Mouse (Mus musculus) spleen, postnatal 36 days (tissue): Measurements from ENCODE around the gene Ttll13.

Source experiments
- DNase-seq, 2 experiments: peaks; one replicate each; pipeline ENCODE4 v3.0.0; 2022; ENCODE audit warnings: low spot score in 2 of 2, mixed read lengths in 1 of 2

Gene Ttll13

GRCm38 (mm10) chr7:80246148-80246721 is at the start of gene Ttll13:
TSS of gene Ttll13 (plus strand) at chr7:80246376.
- peak; percentile 97 for DNase-seq

GRCm38 (mm10) chr7:80197371-80197770 is 48.8 kb upstream of the Ttll13 start:
- DNase-seq, result peak; percentile 81 to 83

GRCm38 (mm10) chr7:80197941-80198778 is 48.0 kb upstream of the Ttll13 start:
- peak; percentile 84 to 86 for DNase-seq

GRCm38 (mm10) chr7:80198863-80199262 is 47.3 kb upstream of the Ttll13 start:
- peak in 1 of 2 experiments; percentile 26 for DNase-seq

- DNase-seq, result peak in 1 of 2 experiments; percentile 19
Measured at GRCm38 (mm10) chr7:80199286-80199685, 46.9 kb upstream of the Ttll13 start.

- DNase-seq, result no peak
Measured at GRCm38 (mm10) chr7:80199851-80200587, 46.2 kb upstream of the Ttll13 start.

- DNase-seq, result no peak
Measured at GRCm38 (mm10) chr7:80200588-80200945, 45.6 kb upstream of the Ttll13 start.

- DNase-seq, result peak; percentile 68 to 75
Measured at GRCm38 (mm10) chr7:80200963-80201539, 45.1 kb upstream of the Ttll13 start.

GRCm38 (mm10) chr7:80201888-80202540 is 44.2 kb upstream of the Ttll13 start:
- peak in 1 of 2 experiments; percentile 32 for DNase-seq

GRCm38 (mm10) chr7:80202961-80203360 is 43.2 kb upstream of the Ttll13 start:
- peak in 1 of 2 experiments; percentile 19 for DNase-seq

- DNase-seq, result peak; percentile 88 to 89
Measured at GRCm38 (mm10) chr7:80203638-80204096, 42.5 kb upstream of the Ttll13 start.

GRCm38 (mm10) chr7:80204362-80204761 is 41.8 kb upstream of the Ttll13 start:
- peak; percentile 67 to 68 for DNase-seq

GRCm38 (mm10) chr7:80204961-80205360 is 41.2 kb upstream of the Ttll13 start:
- peak in 1 of 2 experiments; percentile 49 for DNase-seq

- DNase-seq, result no peak
Measured at GRCm38 (mm10) chr7:80205705-80206589, 40.2 kb upstream of the Ttll13 start.

GRCm38 (mm10) chr7:80207314-80207731 is 38.9 kb upstream of the Ttll13 start:
- DNase-seq, result peak; percentile 58 to 59

- DNase-seq, result peak in 1 of 2 experiments; percentile 35
Measured at GRCm38 (mm10) chr7:80208026-80208642, 38.0 kb upstream of the Ttll13 start.

- DNase-seq, result peak; percentile 77 to 87
Measured at GRCm38 (mm10) chr7:80208738-80209430, 37.3 kb upstream of the Ttll13 start.

- peak; percentile 92 for DNase-seq
Measured at GRCm38 (mm10) chr7:80209669-80210068, 36.5 kb upstream of the Ttll13 start.

GRCm38 (mm10) chr7:80210982-80211381 is 35.2 kb upstream of the Ttll13 start:
- peak in 1 of 2 experiments; percentile 13 for DNase-seq
